Mouse (Mus musculus) kidney, postnatal 25 days (tissue): ENCODE data around the gene Arhgef2.

Experiments
- DNase-seq, 2 experiments: peaks; one replicate each; pipeline ENCODE4 v3.0.0; 2021; ENCODE audit warnings: mixed read lengths in 2 of 2

Gene Arhgef2

GRCm38 (mm10) chr3:88684980-88685941 is 79.5 kb downstream of the Arhgef2 start, which contains the start of gene Khdc4:
Gene Khdc4 (plus strand): TSS chr3:88685803.
- peak; percentile 96 to 99 for DNase-seq

DNA sequence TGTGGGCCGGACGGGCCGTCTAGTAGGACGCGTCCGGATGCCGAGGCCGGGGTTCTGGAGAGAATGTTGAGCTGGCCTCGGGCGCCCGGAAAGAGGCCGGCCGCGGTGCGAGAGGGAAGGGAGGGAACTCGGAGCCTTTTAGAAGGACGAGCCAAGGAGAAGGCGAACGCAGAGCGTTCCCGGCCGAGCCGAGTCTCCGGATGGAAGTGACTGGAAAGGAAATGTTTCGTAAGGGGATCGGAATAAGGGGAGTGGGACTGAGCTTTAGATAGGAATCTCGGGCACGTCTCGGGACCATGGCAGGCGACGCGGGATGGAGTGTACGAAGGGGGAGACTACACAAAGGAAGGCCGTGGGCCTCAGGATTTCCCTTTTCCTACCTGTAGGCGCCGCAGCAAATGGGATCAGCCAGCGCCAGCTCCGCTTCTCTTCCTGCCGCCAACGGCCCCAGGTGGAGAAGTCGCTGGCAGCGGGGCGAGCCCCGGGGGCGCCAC is 80.2 kb downstream of the Arhgef2 start:
- peak; percentile 63 to 76 for DNase-seq

DNA sequence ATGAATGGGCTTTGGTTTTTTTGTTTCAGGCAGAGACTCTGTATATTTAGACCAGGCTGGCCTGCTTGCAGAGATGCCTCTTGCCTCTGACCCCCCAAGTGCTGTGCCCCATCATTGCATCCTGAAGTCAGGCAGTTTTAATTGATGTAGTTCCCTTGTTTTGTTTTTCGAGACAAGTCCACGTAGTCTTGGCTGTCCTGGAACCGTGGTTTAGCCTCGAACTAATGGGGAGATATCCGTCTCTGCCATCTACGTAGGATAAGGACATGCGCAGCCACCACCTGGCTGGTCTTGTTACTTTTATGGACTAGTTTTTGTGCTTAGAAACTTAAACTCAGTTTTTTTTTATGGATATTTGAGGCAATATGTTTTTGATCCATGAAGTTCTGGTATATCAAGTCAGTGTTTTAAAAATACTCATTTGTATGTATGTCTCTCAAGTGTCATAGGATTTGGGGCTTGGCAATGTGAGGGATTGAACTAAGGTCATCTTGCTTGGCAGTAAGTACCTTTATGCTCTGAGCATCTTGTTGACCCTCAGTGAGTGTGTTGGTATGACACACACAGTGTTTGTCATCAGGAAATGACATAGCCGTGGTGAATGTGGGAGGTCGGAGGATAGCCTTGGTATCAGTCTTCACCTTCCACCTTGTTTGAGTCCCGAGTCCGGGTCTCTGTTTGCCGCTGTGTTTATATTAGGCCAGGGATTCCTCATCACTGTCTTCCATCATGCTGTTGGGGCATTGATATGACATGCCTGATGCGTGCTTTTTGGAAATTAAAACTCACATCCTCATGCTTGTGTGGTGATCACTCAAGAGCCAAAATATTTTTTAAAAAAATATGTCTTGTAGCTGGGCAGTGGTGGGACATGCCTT is 81.2 kb downstream of the Arhgef2 start:
- DNase-seq, result no peak

DNA sequence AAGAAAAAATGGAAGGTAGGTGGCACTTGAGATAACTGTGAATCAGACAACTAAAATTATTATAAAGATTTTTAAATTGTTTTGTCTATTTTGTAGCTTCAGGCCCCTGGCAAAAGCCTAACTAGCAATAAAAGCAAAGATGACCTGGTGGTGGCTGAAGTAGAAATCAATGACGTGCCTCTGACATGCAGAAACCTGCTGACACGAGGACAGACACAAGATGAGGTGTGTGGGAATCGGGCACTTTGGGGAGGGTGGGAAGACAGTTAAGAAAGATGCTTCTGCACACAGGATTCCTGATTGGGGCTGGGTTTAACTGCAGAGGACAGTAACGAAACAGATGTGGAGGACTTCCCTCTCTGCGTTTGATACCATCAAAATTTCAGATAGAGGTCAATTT is 83.3 kb downstream of the Arhgef2 start:
- no peak for DNase-seq

DNA sequence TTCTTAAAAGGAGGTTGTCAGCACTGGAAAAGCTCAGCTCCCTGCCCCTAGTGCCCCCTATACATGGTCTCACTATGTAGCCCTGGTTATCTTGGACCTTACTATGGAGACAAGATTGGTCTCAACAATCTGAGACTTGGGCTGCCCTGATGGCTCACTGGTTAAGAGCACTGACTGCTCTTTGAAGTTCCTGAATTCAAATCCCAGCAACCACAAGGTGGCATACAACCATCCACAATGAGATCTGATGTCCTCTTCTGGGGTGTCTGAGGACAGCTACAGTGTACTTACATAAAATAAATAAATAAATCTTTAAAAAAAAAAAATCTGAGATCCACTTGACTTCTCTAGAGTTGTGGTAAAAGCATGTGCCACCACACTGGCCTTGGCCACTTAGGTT is 89.8 kb downstream of the Arhgef2 start:
- DNase-seq, result no peak
